Mouse (Mus musculus) heart, embryonic 12.5 days (tissue): ENCODE measurements around the gene Slc2a9. TPM values are rescaled to one million over a fixed set of nuclear protein-coding genes. Genes with fewer than 3 reads are reported as not detected.

Source experiments
- ATAC-seq: fragments of 200-750 bp; cut with Nextera tagmentation; 2 replicates; pipeline ENCODE4 v1.8.0; 2017; ENCODE audit warnings: moderate TSS enrichment, moderate library complexity; ENCODE audit not compliant: insufficient number of reproducible peaks, low FRiP score
- H3K27ac ChIP-seq: fragments of 300-500 bp; sonication (generic); 2 replicates; pipeline ENCODE4 v1.5.1; 2016; ENCODE audit warnings: mild to moderate bottlenecking, moderate library complexity; ENCODE audit not compliant: poor library complexity, severe bottlenecking
- H3K27me3 ChIP-seq: fragments of 300-500 bp; sonication (generic); replicated peaks from 2 replicates; pipeline ENCODE4 v1.6.1; 2016; ENCODE audit warnings: mild to moderate bottlenecking, moderate library complexity
- H3K36me3 ChIP-seq: fragments of 300-500 bp; sonication (generic); 2 replicates; pipeline ENCODE4 v1.6.1; 2016; ENCODE audit warnings: mild to moderate bottlenecking, moderate library complexity
- H3K4me1 ChIP-seq: fragments of 300-500 bp; sonication (generic); replicated peaks from 2 replicates; pipeline ENCODE4 v1.6.1; 2016; ENCODE audit warnings: mild to moderate bottlenecking
- H3K4me2 ChIP-seq: fragments of 300-500 bp; sonication (generic); 2 replicates; pipeline ENCODE4 v1.6.1; 2016; ENCODE audit warnings: mild to moderate bottlenecking, moderate library complexity
- H3K4me3 ChIP-seq: fragments of 300-500 bp; sonication (generic); 2 replicates; pipeline ENCODE4 v1.5.1; 2016; ENCODE audit warnings: mild to moderate bottlenecking
- H3K9ac ChIP-seq: fragments of 300-500 bp; sonication (generic); 2 replicates; pipeline ENCODE4 v1.6.1; 2016; ENCODE audit warnings: mild to moderate bottlenecking, moderate library complexity
- H3K9me3 ChIP-seq: fragments of 300-500 bp; sonication (generic); replicated peaks from 2 replicates; pipeline ENCODE4 v1.6.1; 2016; ENCODE audit warnings: mild to moderate bottlenecking, moderate library complexity
- WGBS: fragments of 180-500 bp; shearing (Covaris S2); methylation state at CpG from one replicate; pipeline ENCODE4 v1.1.7; 2016; 5-methylcytosine and 5-hydroxymethylcytosine counted together
- polyA plus RNA-seq: library from polyadenylated mRNA; unstranded; fragments of >200 nt; fragmentation: Nextera tagmentation; extraction: Ambion mirVana; gene quantifications from 2 replicates; pipeline ENCODE4 v1.2.1, GENCODE M21; 2016

Gene Slc2a9
- polyA plus RNA-seq, 1 experiment from 2014 or later = 0.22 TPM

DNA sequence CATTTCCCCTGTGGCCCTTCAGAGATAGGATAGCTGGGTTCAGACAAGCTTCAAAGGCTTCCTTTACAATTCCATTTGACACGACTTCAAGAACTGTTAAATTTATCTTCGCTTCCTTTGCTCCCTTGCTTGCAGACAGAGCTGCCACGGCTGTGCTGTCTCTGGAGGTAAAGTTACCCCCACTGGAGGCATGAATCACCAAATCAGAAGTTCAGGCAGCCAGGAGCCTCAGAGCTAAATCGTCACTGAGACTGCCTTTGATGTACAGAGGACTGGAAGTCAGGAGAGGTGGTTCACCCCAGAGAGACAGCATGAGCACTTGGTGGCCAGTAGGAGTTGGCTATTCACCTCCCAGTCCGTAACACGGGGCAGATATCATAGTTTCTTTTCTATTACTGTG lies 73.8 kb downstream of the Slc2a9 start:
- no peak overlapping the region for H3K9ac ChIP-seq
- no peaks in the 10 kb centered on the region for H3K36me3 ChIP-seq
- no peak overlapping the region for H3K4me2 ChIP-seq
- H3K27ac ChIP-seq = no peak overlapping the region
- H3K27me3 ChIP-seq = no peaks in the 10 kb centered on the region
- no peak for ATAC-seq
- H3K9me3 ChIP-seq = peaks cover 10% of the 10 kb centered on the region; the same call in 1 of the 2 replicates
- peaks cover 9% of the 10 kb centered on the region for H3K4me1 ChIP-seq
- no peak overlapping the region for H3K4me3 ChIP-seq
- 26% methylated on average over 6 of the region's 6 CpGs for WGBS

DNA sequence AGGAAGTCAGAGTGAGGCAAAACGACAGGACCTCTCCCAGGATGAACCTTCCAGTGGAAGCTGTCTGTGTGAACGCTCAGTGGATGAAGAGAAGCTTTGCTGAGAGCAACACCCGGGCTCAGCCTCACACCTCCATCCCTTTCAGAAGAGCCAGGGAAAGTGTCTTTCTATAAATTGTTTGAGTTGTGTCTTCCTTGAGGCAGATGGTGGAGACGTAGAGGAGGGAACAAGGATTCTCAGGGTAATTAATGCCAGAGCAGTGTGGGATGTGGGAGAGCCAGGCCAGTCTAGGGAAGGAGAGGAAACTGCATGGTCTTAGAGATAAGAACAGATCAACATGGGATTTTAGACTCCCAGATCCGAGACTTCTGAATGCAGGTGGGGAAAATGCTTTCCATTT lies 75.2 kb downstream of the Slc2a9 start:
- Histone ChIP-seq H3K36me3 (no peaks in the 10 kb centered on the region), H3K27me3 (no peaks in the 10 kb centered on the region), H3K4me1 (peaks cover 9% of the 10 kb centered on the region), H3K9ac (no peak overlapping the region), H3K4me3 (no peak overlapping the region), H3K9me3 (peaks cover 10% of the 10 kb centered on the region; the same call in 1 of the 2 replicates), H3K27ac (no peak overlapping the region), H3K4me2 (no peak overlapping the region)
- ATAC-seq = no peak
- 58% methylated on average over 5 of the region's 5 CpGs for WGBS

DNA sequence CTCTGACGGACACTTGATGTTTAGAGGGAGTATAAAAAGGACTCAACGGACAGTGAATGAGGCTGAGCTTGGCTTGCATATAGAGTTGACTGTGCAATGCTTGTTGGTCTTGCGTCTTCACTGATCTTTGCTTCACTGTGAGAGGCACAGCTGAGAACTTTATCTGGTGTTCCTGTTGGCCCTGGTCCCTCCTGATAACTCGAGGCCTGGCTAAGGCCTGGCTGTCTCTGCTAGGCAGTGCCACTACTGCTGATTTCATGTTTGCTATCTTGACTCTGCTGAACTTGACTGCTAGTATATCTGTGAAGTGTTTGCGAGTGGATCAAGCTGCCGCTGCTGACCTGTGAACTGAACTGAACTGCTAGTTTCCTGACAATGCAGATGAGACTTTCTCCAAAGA lies 77.4 kb downstream of the Slc2a9 start:
- no peak overlapping the region for H3K4me2 ChIP-seq
- peaks cover 10% of the 10 kb centered on the region; the same call in 1 of the 2 replicates for H3K9me3 ChIP-seq
- no peaks in the 10 kb centered on the region for H3K27me3 ChIP-seq
- ATAC-seq = peak; percentile 91
- peak overlapping the region; percentile 60; the same call in 1 of the 2 replicates for H3K27ac ChIP-seq
- no peak overlapping the region for H3K4me3 ChIP-seq
- peaks cover 5% of the 10 kb centered on the region; the same call in 1 of the 2 replicates for H3K4me1 ChIP-seq
- H3K36me3 ChIP-seq = no peaks in the 10 kb centered on the region
- 54% methylated on average over 6 of the region's 6 CpGs for WGBS
- H3K9ac ChIP-seq = no peak overlapping the region

DNA sequence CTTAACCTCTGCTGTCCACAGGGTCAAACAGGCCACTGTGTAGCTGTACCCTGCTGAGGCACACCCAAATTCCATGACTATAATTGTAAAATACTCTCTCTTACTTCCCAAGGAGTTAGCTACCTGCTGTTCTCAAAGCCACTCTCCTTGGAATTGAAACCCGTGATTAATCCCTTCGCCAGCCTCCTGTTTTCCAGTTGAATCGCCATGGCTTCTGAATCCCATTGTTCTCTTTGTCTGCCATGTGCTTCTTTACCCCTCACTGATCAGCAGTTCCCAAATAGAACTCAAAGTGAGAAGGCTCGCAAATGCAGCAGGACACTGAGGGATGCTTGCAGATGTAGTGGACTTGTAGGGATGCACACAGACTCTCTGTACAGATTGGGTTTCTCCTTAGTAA lies 80.5 kb downstream of the Slc2a9 start:
- H3K4me2 ChIP-seq = no peak overlapping the region
- ATAC-seq = no peak
- 61% methylated on average over 4 of the region's 4 CpGs for WGBS
- H3K27me3 ChIP-seq = no peaks in the 10 kb centered on the region
- no peaks in the 10 kb centered on the region for H3K4me1 ChIP-seq
- no peak overlapping the region for H3K4me3 ChIP-seq
- no peak overlapping the region for H3K9ac ChIP-seq
- no peak overlapping the region for H3K27ac ChIP-seq
- no peaks in the 10 kb centered on the region for H3K36me3 ChIP-seq
- peaks cover 10% of the 10 kb centered on the region; the same call in 1 of the 2 replicates for H3K9me3 ChIP-seq

DNA sequence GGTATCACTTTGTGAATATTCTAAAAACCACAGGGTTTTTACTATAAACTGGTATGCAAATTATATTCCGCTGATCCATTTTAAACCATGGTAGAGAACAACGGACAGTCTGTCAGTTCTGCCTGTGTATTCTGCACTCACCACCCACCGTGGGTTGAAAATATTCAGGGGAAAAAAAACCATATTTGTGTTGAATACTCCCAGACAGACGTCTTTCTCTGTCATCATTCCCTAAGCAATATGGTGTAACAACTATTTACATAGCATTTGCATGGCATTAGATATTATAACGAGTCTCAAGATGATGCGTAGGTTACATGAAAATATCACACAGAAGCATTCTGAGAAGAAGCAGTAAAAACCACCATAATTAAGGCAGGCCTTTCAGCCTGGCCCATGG lies 84.1 kb downstream of the Slc2a9 start:
- no peak for ATAC-seq
- WGBS = 82% methylated on average over 6 of the region's 6 CpGs
- no peak overlapping the region for H3K4me2 ChIP-seq
- no peak overlapping the region for H3K4me3 ChIP-seq
- H3K4me1 ChIP-seq = no peaks in the 10 kb centered on the region
- no peaks in the 10 kb centered on the region for H3K27me3 ChIP-seq
- H3K9ac ChIP-seq = no peak overlapping the region
- no peak overlapping the region for H3K27ac ChIP-seq
- no peaks in the 10 kb centered on the region for H3K36me3 ChIP-seq
- H3K9me3 ChIP-seq = peaks cover 21% of the 10 kb centered on the region

DNA sequence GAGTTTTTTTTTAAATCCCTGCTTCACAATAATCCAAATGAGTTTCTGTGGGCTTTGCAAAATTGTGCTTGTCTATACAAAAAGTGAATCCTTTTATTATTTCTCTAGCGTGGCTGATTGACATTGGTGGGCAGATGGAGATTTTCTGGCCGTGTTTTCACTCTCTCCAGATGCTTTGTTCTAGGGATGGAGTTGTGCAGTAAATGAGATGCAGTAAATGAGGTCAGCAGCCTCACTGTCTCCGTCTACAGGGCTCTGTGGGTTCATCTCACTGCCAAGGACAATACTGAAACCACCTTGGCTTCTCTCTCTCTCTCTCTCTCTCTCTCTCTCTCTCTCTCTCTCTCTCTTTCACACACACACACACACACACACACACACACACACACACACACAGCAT lies 99.3 kb downstream of the Slc2a9 start:
- no peak overlapping the region for H3K27ac ChIP-seq
- H3K27me3 ChIP-seq = no peaks in the 10 kb centered on the region
- no peaks in the 10 kb centered on the region; the same call in 1 of the 2 replicates for H3K4me1 ChIP-seq
- no peak overlapping the region for H3K4me3 ChIP-seq
- WGBS = 56% methylated on average over 3 of the region's 3 CpGs
- peaks cover 3% of the 10 kb centered on the region; the same call in 1 of the 2 replicates for H3K9me3 ChIP-seq
- ATAC-seq = no peak
- no peaks in the 10 kb centered on the region for H3K36me3 ChIP-seq
- no peak overlapping the region for H3K4me2 ChIP-seq
- no peak overlapping the region for H3K9ac ChIP-seq

DNA sequence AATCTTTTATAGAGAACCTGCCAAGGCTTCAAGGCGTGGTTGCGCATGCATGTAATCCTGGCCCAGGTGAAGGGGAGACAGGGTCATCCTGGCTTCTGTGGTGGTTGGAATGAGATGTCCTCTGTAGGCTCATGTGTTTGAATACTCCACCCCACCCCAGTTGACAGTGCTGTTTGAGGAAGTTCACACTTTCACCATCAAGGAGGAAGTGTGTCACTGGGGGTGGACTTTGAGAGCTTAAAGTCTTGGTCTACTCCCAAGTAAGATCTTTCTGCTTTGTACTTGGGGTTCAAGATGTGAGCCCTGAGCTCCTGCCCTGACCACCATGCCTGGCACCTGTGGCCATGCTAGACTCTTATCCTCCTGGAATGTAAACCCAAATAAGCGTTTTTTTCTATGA lies 100.7 kb downstream of the Slc2a9 start:
- Histone ChIP-seq H3K4me1 (no peaks in the 10 kb centered on the region; the same call in 1 of the 2 replicates), H3K27me3 (no peaks in the 10 kb centered on the region), H3K4me3 (no peak overlapping the region), H3K9ac (no peak overlapping the region), H3K27ac (no peak overlapping the region), H3K36me3 (no peaks in the 10 kb centered on the region), H3K9me3 (peaks cover 3% of the 10 kb centered on the region; the same call in 1 of the 2 replicates), H3K4me2 (no peak overlapping the region)
- no peak for ATAC-seq
- 83% methylated on average over 3 of the region's 3 CpGs for WGBS

DNA sequence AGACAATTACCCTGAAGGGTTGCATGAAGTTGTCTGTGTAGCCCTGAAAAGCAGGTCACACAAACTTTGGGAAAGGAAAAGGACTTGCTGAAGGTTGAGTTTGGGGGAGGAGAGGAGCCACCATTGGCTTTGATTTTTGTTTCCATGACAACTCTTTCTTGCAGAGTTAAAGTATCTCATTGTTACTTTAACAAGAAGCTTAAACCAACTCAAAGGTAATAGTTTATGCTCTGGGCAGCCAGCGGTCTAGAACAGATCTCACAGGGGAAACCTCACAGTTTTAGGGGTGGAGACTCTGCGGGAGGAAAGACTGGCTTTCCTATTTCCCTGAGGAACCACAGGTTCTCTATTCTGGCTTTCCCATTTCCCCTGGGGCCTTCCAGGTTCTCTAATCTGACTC lies 114.1 kb downstream of the Slc2a9 start:
- Histone ChIP-seq H3K4me3 (no peak overlapping the region), H3K36me3 (no peaks in the 10 kb centered on the region), H3K9me3 (no peaks in the 10 kb centered on the region), H3K4me2 (no peak overlapping the region), H3K9ac (no peak overlapping the region), H3K27me3 (0 out of 2 replicates have a peak, but pooled peaks cover 11% of the 10 kb centered on the region), H3K4me1 (no peaks in the 10 kb centered on the region; the same call in 1 of the 2 replicates), H3K27ac (no peak overlapping the region)
- ATAC-seq = no peak
- 37% methylated on average over 2 of the region's 2 CpGs for WGBS

DNA sequence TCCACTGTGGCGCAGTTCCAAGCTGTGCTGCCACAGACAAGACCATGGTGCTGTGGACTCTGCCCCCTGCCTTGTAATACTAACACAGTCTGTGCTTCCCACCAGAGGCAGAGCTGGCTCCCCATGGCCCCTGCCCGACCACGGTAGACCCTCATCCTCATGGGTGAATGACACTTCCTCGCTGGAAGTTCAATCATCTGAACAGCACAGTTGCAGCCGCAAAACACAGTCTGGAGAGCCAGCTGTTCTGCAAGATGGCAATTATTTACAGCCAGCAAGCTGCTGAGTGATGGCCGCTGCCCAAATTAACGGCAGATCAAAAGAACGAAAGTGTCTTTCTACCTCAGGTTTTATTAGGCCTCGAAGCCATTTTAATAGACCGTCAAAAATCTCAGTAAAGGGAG lies 114.5 kb downstream of the Slc2a9 start:
- 66% methylated on average over 10 of the region's 10 CpGs for WGBS
- Histone ChIP-seq H3K4me3 (no peak overlapping the region), H3K36me3 (no peaks in the 10 kb centered on the region), H3K9me3 (no peaks in the 10 kb centered on the region), H3K27me3 (0 out of 2 replicates have a peak, but pooled peaks cover 11% of the 10 kb centered on the region), H3K4me2 (no peak overlapping the region), H3K4me1 (no peaks in the 10 kb centered on the region; the same call in 1 of the 2 replicates), H3K27ac (no peak overlapping the region), H3K9ac (no peak overlapping the region)
- no peak for ATAC-seq

DNA sequence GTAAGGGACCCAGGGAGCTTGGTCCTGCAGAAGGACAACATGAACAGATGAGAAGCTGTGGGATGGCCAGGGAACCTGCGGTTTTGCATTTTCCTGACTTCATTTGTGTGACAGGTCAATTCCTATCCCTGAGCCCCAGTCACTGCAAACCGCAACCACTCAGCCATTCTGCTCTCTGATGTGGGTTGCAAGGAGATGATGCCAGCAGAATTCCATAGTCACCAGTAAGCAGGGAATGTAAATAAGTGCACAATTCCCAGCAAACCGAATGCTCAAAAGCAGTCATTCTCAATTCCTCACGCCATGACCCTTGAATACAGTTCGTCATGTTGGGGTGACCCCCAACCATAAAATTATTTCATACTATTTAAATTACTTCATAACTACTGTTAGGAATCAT lies 123.0 kb downstream of the Slc2a9 start:
- H3K4me3 ChIP-seq = no peak overlapping the region
- no peaks in the 10 kb centered on the region; the same call in 1 of the 2 replicates for H3K4me1 ChIP-seq
- H3K36me3 ChIP-seq = no peaks in the 10 kb centered on the region
- WGBS = 85% methylated on average over 5 of the region's 5 CpGs
- no peak overlapping the region for H3K4me2 ChIP-seq
- no peak for ATAC-seq
- 0 out of 2 replicates have a peak, but pooled peaks cover 6% of the 10 kb centered on the region for H3K27me3 ChIP-seq
- H3K9ac ChIP-seq = no peak overlapping the region
- H3K9me3 ChIP-seq = no peaks in the 10 kb centered on the region
- no peak overlapping the region for H3K27ac ChIP-seq

DNA sequence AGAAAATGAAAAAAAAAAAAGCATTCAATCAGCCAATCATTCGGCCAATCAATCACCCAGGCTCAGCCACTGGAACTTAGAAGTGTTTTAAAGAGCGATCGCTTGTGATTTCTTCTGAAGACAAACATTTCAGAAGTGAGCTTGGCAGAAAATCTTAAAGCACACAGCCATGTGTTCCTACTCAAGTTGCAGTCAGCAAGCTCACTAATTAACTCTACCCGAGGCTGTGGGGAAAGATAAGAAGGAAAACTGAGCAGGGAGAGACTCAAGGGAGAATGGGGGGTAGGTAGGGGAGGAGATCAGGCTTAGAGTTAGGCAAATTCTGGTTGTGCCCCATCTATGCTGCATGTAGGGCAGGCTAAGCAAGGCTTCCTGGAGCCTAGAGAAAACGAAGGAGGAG lies 130.6 kb downstream of the Slc2a9 start:
- peaks cover 6% of the 10 kb centered on the region; the same call in 1 of the 2 replicates for H3K4me1 ChIP-seq
- 18% methylated on average over 5 of the region's 5 CpGs for WGBS
- 0 out of 2 replicates have a peak, but pooled peaks cover 4% of the 10 kb centered on the region for H3K9me3 ChIP-seq

DNA sequence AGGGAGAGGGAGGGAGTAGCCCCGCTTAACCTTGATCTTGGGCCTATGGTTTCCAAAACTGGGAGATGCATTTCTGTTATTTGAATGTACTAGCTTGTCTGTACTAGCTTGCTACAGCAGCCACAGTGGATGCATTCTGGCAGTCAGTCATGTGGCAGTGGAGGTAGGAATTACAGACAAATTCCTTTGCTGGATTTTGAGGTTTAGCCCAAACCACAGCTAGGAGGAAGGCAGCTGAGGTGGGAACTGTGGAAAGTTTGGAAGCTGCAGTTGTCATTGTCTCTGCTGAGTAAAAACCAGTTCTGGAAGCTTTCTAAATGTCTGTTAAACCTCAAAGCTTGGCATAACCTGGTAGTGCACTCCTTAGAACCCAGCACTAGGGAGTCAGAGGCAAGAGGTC lies 131.6 kb downstream of the Slc2a9 start:
- ATAC-seq = no peak
- no peak overlapping the region for H3K9ac ChIP-seq
- 91% methylated on average over 1 of the region's 1 CpGs for WGBS
- no peaks in the 10 kb centered on the region for H3K36me3 ChIP-seq
- peaks cover 17% of the 10 kb centered on the region for H3K4me1 ChIP-seq
- no peaks in the 10 kb centered on the region for H3K27me3 ChIP-seq
- no peak overlapping the region for H3K4me3 ChIP-seq
- H3K4me2 ChIP-seq = no peak overlapping the region
- 0 out of 2 replicates have a peak, but pooled peaks cover 4% of the 10 kb centered on the region for H3K9me3 ChIP-seq
- H3K27ac ChIP-seq = no peak overlapping the region

More for the DNA sequence above, 130.6 kb downstream of the Slc2a9 start:
- H3K36me3 ChIP-seq = no peaks in the 10 kb centered on the region
- no peak overlapping the region for H3K27ac ChIP-seq
- no peak overlapping the region for H3K4me3 ChIP-seq
- H3K4me2 ChIP-seq = no peak overlapping the region
- 0 out of 2 replicates have a peak, but pooled peaks cover under 1% of the 10 kb centered on the region for H3K27me3 ChIP-seq
- H3K9ac ChIP-seq = no peak overlapping the region
- no peak for ATAC-seq
